Mouse (Mus musculus): Measurements from ENCODE around the gene Hoxb7. TPM values are rescaled to one million over a fixed set of nuclear protein-coding genes. Genes with fewer than 3 reads are reported as not detected.

The Hoxb7 gene
- polyA plus RNA-seq, 2 experiments = 0.02 to 0.19 TPM

DNA sequence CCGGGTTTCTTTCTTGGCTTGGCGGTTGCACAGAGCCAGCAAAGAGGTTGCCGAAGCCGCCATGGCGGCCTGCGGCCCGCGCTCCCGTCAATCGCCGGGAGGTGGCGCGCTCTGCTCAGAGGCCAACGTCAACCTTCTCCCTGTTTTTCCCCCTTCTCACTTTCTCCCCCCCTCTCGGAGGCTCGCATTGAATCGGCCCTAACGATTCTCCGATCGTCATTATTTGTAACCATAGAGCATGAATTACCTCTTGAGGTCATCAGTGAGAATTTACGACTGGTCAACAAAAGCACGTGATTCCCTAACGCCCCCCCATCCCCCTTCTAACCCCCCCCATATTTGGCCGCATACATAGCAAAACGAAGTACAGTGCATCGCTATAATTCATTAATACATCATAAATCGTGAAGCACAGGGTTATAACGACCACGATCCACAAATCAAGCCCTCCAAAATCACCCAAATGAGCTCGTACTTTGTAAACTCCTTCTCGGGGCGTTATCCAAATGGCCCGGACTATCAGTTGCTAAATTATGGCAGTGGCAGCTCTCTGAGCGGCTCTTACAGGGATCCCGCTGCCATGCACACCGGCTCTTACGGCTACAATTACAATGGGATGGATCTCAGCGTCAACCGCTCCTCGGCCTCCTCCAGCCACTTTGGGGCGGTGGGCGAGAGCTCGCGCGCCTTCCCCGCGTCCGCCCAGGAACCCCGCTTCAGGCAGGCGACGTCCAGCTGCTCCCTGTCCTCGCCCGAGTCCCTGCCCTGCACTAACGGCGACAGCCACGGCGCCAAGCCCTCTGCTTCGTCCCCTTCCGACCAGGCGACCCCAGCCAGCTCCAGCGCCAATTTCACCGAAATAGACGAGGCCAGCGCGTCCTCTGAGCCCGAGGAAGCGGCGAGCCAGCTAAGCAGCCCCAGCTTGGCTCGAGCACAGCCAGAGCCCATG lies 17.0 kb downstream of the Hoxb7 start, which contains the start of gene Hoxb5:
TSS of gene Hoxb5 (plus strand) at position 186 of the 949 bp plus-strand sequence.
- TF ChIP-seq CTCF (IDR thresholded peaks at IDR 0.05; ENCODE audit: low read depth) (peak; percentile 79), EP300 (IDR thresholded peaks at IDR 0.05; ENCODE audit: low read depth) (no peak)
- WGBS (ENCODE audit: insufficient replicate concordance) = under 1% methylated on average over 69 of the region's 69 CpGs
- H3K9me3 ChIP-seq (ENCODE audit: control insufficient read depth, low read length) = no peaks in the 10 kb centered on the region
- H3K27ac ChIP-seq = no peak within 1 kb of the TSS
- H3K9ac ChIP-seq (replicated peaks) = no peak within 1 kb of the TSS
- DNase-seq (ENCODE audit: low read depth in 3 of 3, low spot score in 3 of 3) (no peak), ATAC-seq (ENCODE audit: insufficient read depth) (no peak)
- H3K36me3 ChIP-seq (replicated peaks; ENCODE audit: control insufficient read depth, insufficient read depth, low read depth) = no peaks in the 10 kb centered on the region
- H3K4me2 ChIP-seq (ENCODE audit: low read depth) = peak within 1 kb of the TSS; percentile 29
- H3K4me1 ChIP-seq (replicated peaks; ENCODE audit: control insufficient read depth in 2 of 2, insufficient read depth in 2 of 2, low read length in 1 of 2) = no peaks in the 10 kb centered on the region
- peak within 1 kb of the TSS; percentile 0 to 16; a peak in 3 of 4 replicates for H3K4me3 ChIP-seq (ENCODE audit: insufficient read depth in 1 of 2, low read depth in 2 of 2, low read length in 2 of 2)
- peaks cover 97% of the 10 kb centered on the region for H3K27me3 ChIP-seq (ENCODE audit: control insufficient read depth, insufficient read depth, low read length)

DNA sequence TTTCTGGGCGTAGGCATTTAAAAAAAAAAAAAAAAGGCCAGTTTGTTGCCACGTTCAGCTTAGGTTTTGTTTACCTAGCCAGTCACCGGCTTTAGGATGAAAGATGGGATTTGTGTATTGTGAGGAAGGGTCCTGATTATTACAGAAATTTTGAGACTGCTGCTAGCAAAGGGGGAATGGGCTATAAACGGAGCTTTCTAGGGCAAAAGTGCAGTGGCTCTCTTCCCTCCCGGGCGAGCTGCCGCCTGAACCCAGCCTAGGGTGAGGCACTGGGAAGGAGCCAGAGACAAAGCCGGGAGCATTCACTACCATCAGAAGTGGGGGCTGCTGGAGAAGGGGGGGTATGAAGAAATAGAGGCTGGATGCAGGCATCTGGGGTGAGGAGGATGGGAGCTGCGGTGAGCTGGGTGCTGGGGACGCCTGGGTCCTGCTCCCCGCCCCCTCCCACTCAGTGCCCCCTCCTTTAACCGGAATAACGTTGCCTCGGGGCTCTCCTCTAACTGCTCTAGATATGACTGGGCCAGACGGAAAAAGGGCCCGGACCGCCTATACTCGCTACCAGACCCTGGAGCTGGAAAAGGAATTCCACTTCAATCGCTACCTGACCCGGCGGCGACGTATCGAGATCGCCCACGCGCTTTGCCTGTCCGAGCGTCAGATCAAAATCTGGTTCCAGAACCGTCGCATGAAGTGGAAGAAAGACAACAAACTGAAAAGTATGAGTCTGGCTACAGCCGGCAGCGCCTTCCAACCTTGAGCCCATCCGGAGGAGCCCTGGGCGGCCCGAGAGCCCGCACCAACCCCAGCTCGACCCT lies 18.2 kb downstream of the Hoxb7 start:
- Histone ChIP-seq H3K27ac (no peak overlapping the region), H3K36me3 (replicated peaks; ENCODE audit: control insufficient read depth, insufficient read depth, low read depth) (no peaks in the 10 kb centered on the region), H3K27me3 (ENCODE audit: control insufficient read depth, insufficient read depth, low read length) (peaks cover 95% of the 10 kb centered on the region), H3K4me3 (ENCODE audit: insufficient read depth in 1 of 2, low read depth in 2 of 2, low read length in 2 of 2) (no peak overlapping the region), H3K9me3 (ENCODE audit: control insufficient read depth, low read length) (no peaks in the 10 kb centered on the region), H3K9ac (replicated peaks) (no peak overlapping the region), H3K4me2 (ENCODE audit: low read depth) (no peak overlapping the region; the same call in 1 of the 2 replicates), H3K4me1 (replicated peaks; ENCODE audit: control insufficient read depth in 2 of 2, insufficient read depth in 2 of 2, low read length in 1 of 2) (no peaks in the 10 kb centered on the region)
- DNase-seq (ENCODE audit: low read depth in 3 of 3, low spot score in 3 of 3) (no peak), ATAC-seq (ENCODE audit: insufficient read depth) (no peak)
- WGBS (ENCODE audit: insufficient replicate concordance) = 7% methylated on average over 38 of the region's 38 CpGs
- TF ChIP-seq EP300 (IDR thresholded peaks at IDR 0.05; ENCODE audit: low read depth) = no peak
- no peak for TF ChIP-seq CTCF (IDR thresholded peaks at IDR 0.05; ENCODE audit: low read depth)

DNA sequence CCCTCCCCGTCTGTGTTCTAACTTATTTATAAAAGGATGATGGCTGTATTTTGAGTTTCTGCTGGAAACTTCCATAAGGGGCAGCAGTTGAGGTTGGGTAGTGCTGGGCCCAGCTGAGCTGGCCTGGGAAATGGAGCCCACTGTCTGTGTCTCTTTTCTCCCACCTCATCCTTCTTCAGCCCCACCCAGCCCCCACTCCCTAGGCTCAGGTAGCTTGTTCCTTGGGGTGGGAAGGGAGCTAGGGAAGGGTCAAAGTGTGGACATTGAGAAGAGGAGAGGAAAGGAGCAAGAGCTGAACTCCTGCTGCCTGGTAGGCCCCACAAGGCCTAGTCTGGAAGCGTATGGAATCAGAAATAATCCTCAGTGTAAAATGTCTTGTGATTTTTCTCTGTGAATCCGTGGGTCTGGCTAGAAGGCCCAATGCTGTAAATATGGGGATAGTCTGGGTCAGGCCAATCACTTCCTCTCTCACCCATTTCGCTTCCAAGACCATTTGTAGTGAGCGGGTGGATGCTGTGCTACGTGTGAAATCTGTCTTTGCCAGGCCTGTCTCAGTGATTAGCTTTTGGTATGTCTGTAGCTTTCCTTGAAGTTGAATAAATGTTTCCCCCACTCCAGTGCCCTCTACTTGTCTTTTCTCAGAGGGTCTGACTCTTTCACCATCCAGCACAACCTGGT lies 19.2 kb downstream of the Hoxb7 start:
- ATAC-seq (ENCODE audit: insufficient read depth) (no peak), DNase-seq (ENCODE audit: low read depth in 3 of 3, low spot score in 3 of 3) (no peak)
- no peak for TF ChIP-seq CTCF (IDR thresholded peaks at IDR 0.05; ENCODE audit: low read depth)
- no peak for TF ChIP-seq EP300 (IDR thresholded peaks at IDR 0.05; ENCODE audit: low read depth)
- H3K4me1 ChIP-seq (replicated peaks; ENCODE audit: control insufficient read depth in 2 of 2, insufficient read depth in 2 of 2, low read length in 1 of 2) = no peaks in the 10 kb centered on the region
- WGBS (ENCODE audit: insufficient replicate concordance) = 49% methylated on average over 6 of the region's 6 CpGs
- H3K27me3 ChIP-seq (ENCODE audit: control insufficient read depth, insufficient read depth, low read length) = peaks cover 95% of the 10 kb centered on the region
- H3K9ac ChIP-seq (replicated peaks) = no peak overlapping the region
- H3K36me3 ChIP-seq (replicated peaks; ENCODE audit: control insufficient read depth, insufficient read depth, low read depth) = no peaks in the 10 kb centered on the region
- no peak overlapping the region for H3K4me3 ChIP-seq (ENCODE audit: insufficient read depth in 1 of 2, low read depth in 2 of 2, low read length in 2 of 2)
- H3K9me3 ChIP-seq (ENCODE audit: control insufficient read depth, low read length) = no peaks in the 10 kb centered on the region
- H3K27ac ChIP-seq = no peak overlapping the region
- H3K4me2 ChIP-seq (ENCODE audit: low read depth) = no peak overlapping the region

DNA sequence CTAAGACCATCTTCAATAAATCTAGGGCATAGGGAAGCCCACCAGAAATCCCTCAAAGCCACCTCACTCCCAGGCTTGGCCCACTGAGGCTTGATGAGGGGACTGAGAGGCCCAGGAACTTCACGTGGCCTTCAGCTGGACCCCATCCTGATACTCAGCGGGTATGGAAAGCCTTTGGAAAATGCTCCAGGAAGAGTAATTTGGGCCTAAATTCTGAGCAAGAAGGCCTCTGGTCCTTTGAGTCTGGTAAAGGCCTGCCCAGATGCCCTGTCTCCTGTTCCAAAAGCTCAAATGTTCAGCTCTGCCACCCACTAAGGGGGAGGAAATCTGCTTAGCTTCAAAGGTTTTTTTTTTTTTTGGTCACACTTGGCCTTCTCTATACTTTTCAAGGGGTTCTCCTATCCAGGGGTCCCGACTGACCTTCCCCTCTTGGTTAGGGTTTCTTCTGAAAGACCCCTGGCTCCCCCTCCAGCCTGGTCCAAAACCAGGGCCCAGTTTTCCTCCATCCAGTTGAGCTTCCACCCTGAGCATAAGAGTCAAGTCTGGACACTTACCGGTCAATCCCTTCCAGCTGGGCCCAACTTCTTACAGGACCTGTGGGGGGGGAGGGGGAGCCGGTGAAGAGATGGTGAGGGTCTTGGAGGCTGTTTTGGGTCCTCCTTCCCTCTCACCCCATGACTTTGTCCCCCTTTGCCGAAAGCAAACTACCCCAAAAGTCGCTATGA lies 19.9 kb downstream of the Hoxb7 start:
- Histone ChIP-seq H3K36me3 (replicated peaks; ENCODE audit: control insufficient read depth, insufficient read depth, low read depth) (no peaks in the 10 kb centered on the region), H3K27me3 (ENCODE audit: control insufficient read depth, insufficient read depth, low read length) (peaks cover 95% of the 10 kb centered on the region), H3K4me1 (replicated peaks; ENCODE audit: control insufficient read depth in 2 of 2, insufficient read depth in 2 of 2, low read length in 1 of 2) (no peaks in the 10 kb centered on the region), H3K9ac (replicated peaks) (no peak overlapping the region), H3K27ac (no peak overlapping the region), H3K9me3 (ENCODE audit: control insufficient read depth, low read length) (no peaks in the 10 kb centered on the region), H3K4me3 (ENCODE audit: insufficient read depth in 1 of 2, low read depth in 2 of 2, low read length in 2 of 2) (no peak overlapping the region), H3K4me2 (ENCODE audit: low read depth) (no peak overlapping the region)
- DNase-seq (ENCODE audit: low read depth in 3 of 3, low spot score in 3 of 3) (no peak), ATAC-seq (ENCODE audit: insufficient read depth) (no peak)
- no peak for TF ChIP-seq CTCF (IDR thresholded peaks at IDR 0.05; ENCODE audit: low read depth)
- 31% methylated on average over 7 of the region's 7 CpGs for WGBS (ENCODE audit: insufficient replicate concordance)

Data from liver, embryonic 14.5 days (tissue).